Mouse (Mus musculus): ENCODE measurements around the gene Olfr481. TPM values are rescaled to one million over a fixed set of nuclear protein-coding genes. Genes with fewer than 3 reads are reported as not detected.

Gene Olfr481
- total RNA-seq (2014; fragmentation: Nextera tagmentation) (not detected in 2 replicates), total RNA-seq (2017) (not detected in 2 replicates)

- ATAC-seq (replicated peaks; ENCODE audit: poor library complexity, severe bottlenecking) = no peak
Observed at GRCm38 (mm10) chr7:108079555-108079954, at the start of gene Olfr481. Gene Olfr481 (plus strand): TSS chr7:108079855.

DNA sequence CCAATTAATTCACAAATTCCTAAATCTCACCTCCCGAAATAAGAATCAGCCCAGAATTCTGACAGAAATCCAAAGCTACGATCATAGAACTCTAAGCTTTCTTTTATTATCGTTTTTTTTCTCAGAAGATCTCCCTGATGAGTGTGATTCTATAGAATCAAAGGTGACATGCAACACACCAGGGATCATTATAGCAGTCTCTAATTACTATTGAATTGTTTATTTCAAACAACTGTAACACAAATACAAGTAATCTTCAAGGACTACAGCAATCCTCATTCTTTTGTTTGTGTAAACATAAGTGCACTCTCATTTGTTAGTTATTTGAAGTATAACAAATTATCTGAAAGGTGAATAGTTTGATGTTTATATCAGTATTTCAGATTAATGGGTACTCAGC, 45.8 kb upstream of the Olfr481 start, which contains the start of gene Olfr478:
TSS of gene Olfr478 (minus strand) at position 101 of the 400 bp plus-strand sequence.
- no peak for ATAC-seq (replicated peaks; ENCODE audit: poor library complexity, severe bottlenecking)

DNA sequence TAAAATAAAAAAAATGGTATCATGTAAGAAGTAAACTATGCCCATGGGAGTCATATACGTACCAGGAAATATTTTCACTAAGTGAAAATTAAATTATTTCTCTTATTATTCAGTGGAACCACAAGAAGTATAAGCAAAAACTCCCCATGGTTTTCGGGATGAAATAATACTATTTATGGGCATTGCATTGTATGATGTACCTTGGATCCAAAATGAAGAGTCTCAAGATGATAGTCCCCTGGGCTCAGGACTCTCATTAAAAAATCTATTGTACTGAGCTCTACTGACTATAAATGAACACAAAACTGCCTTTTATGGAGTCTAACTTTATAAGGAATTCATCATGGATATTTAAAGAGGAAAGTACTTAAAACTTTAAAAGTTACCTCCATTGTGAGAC, 29.3 kb upstream of the Olfr481 start, which contains the start of gene Olfr479:
TSS of gene Olfr479 (plus strand) at position 301 of the 400 bp plus-strand sequence.
- ATAC-seq (replicated peaks; ENCODE audit: poor library complexity, severe bottlenecking) = no peak

- no peak for ATAC-seq (replicated peaks; ENCODE audit: poor library complexity, severe bottlenecking)
Observed at GRCm38 (mm10) chr7:108067246-108067645, 12.4 kb upstream of the Olfr481 start, which contains the start of gene Olfr480. Gene Olfr480 (minus strand): TSS chr7:108067346.

GRCm38 (mm10) chr7:108097486-108097885, 17.8 kb downstream of the Olfr481 start, which contains the start of gene Olfr482:
Gene Olfr482 (minus strand): TSS chr7:108097586.
- no peak for ATAC-seq (replicated peaks; ENCODE audit: poor library complexity, severe bottlenecking)

DNA sequence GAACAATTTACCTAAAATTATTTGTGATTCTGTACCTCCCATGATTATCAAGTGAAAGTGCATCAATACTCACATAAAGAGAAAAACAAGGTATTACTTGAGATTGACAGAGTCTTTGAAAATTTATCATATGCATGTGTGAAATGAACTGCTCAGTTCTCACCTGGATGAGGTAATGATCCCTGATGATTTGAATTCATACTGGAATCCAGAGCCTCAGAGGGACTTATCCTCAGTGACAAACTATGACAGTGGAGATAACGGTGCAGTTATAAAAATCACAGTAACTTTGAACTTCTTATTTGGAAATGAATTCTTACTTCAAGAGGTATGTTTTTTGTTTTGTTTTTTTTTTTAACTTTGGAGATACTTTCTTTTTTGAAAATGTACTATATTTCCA, 20.9 kb downstream of the Olfr481 start, which contains the start of gene Olfr483:
TSS of gene Olfr483 (plus strand) at position 301 of the 400 bp plus-strand sequence.
- no peak for ATAC-seq (replicated peaks; ENCODE audit: poor library complexity, severe bottlenecking)

GRCm38 (mm10) chr7:108120681-108121080, 41.0 kb downstream of the Olfr481 start:
- no peak for ATAC-seq (replicated peaks; ENCODE audit: poor library complexity, severe bottlenecking)

GRCm38 (mm10) chr7:108121416-108121815, 41.8 kb downstream of the Olfr481 start:
- no peak for ATAC-seq (replicated peaks; ENCODE audit: poor library complexity, severe bottlenecking)

- ATAC-seq (replicated peaks; ENCODE audit: poor library complexity, severe bottlenecking) = no peak
Observed at GRCm38 (mm10) chr7:108127349-108127748, 47.7 kb downstream of the Olfr481 start, which contains the start of gene Olfr484. Gene Olfr484 (minus strand): TSS chr7:108127449.

Other genes with a start within 250 kb of the Olfr481 start
- gene Olfr470, start 232.4 kb upstream of the Olfr481 start, total RNA-seq (2014; fragmentation: Nextera tagmentation) = not detected in 2 replicates
- not detected in 2 replicates for gene Olfr470, start 232.4 kb upstream of the Olfr481 start, total RNA-seq (2017)
- not detected in 2 replicates for gene Olfr472, start 182.0 kb upstream of the Olfr481 start, total RNA-seq (2014; fragmentation: Nextera tagmentation)
- 0.05 TPM in 1 of 2 replicates, not detected in the other for gene Olfr472, start 182.0 kb upstream of the Olfr481 start, total RNA-seq (2017)
- gene Olfr473, start 149.4 kb upstream of the Olfr481 start, total RNA-seq (2014; fragmentation: Nextera tagmentation) = not detected in 2 replicates
- not detected in 2 replicates for gene Olfr473, start 149.4 kb upstream of the Olfr481 start, total RNA-seq (2017)
- gene Olfr474, start 125.2 kb upstream of the Olfr481 start, total RNA-seq (2014; fragmentation: Nextera tagmentation) = not detected in 2 replicates
- gene Olfr474, start 125.2 kb upstream of the Olfr481 start, total RNA-seq (2017) = not detected in 2 replicates
- gene Olfr476, start 115.1 kb upstream of the Olfr481 start, total RNA-seq (2014; fragmentation: Nextera tagmentation) = not detected in 2 replicates
- not detected in 2 replicates for gene Olfr476, start 115.1 kb upstream of the Olfr481 start, total RNA-seq (2017)
- gene Olfr477, start 93.2 kb upstream of the Olfr481 start, total RNA-seq (2014; fragmentation: Nextera tagmentation) = not detected in 2 replicates
- not detected in 2 replicates for gene Olfr477, start 93.2 kb upstream of the Olfr481 start, total RNA-seq (2017)
- not detected in 2 replicates for gene Olfr478, start 45.9 kb upstream of the Olfr481 start, total RNA-seq (2014; fragmentation: Nextera tagmentation)
- gene Olfr478, start 45.9 kb upstream of the Olfr481 start, total RNA-seq (2017) = not detected in 2 replicates
- not detected in 2 replicates for gene Olfr479, start 29.2 kb upstream of the Olfr481 start, total RNA-seq (2014; fragmentation: Nextera tagmentation)
- not detected in 2 replicates for gene Olfr479, start 29.2 kb upstream of the Olfr481 start, total RNA-seq (2017)
- gene Olfr480, start 12.5 kb upstream of the Olfr481 start, total RNA-seq (2014; fragmentation: Nextera tagmentation) = not detected in 2 replicates
- not detected in 2 replicates for gene Olfr480, start 12.5 kb upstream of the Olfr481 start, total RNA-seq (2017)
- not detected in 2 replicates for gene Olfr482, start 17.7 kb downstream of the Olfr481 start, total RNA-seq (2014; fragmentation: Nextera tagmentation)
- gene Olfr482, start 17.7 kb downstream of the Olfr481 start, total RNA-seq (2017) = 0.10 TPM in 1 of 2 replicates, not detected in the other
- not detected in 2 replicates for gene Olfr483, start 21.0 kb downstream of the Olfr481 start, total RNA-seq (2014; fragmentation: Nextera tagmentation)
- not detected in 2 replicates for gene Olfr483, start 21.0 kb downstream of the Olfr481 start, total RNA-seq (2017)
- not detected in 2 replicates for gene Olfr484, start 47.6 kb downstream of the Olfr481 start, total RNA-seq (2014; fragmentation: Nextera tagmentation)
- not detected in 2 replicates for gene Olfr484, start 47.6 kb downstream of the Olfr481 start, total RNA-seq (2017)
- gene Olfr485, start 80.0 kb downstream of the Olfr481 start, total RNA-seq (2014; fragmentation: Nextera tagmentation) = not detected in 2 replicates
- gene Olfr485, start 80.0 kb downstream of the Olfr481 start, total RNA-seq (2017) = not detected in 2 replicates
- not detected in 2 replicates for gene Olfr486, start 92.9 kb downstream of the Olfr481 start, total RNA-seq (2014; fragmentation: Nextera tagmentation)
- gene Olfr486, start 92.9 kb downstream of the Olfr481 start, total RNA-seq (2017) = not detected in 2 replicates
- not detected in 2 replicates for gene Olfr487, start 134.8 kb downstream of the Olfr481 start, total RNA-seq (2014; fragmentation: Nextera tagmentation)
- gene Olfr487, start 134.8 kb downstream of the Olfr481 start, total RNA-seq (2017) = not detected in 2 replicates
- gene Olfr488, start 178.5 kb downstream of the Olfr481 start, total RNA-seq (2014; fragmentation: Nextera tagmentation) = not detected in 2 replicates
- not detected in 2 replicates for gene Olfr488, start 178.5 kb downstream of the Olfr481 start, total RNA-seq (2017)
- gene Olfr490, start 209.1 kb downstream of the Olfr481 start, total RNA-seq (2014; fragmentation: Nextera tagmentation) = not detected in 2 replicates
- not detected in 2 replicates for gene Olfr490, start 209.1 kb downstream of the Olfr481 start, total RNA-seq (2017)
- gene Olfr491, start 233.6 kb downstream of the Olfr481 start, total RNA-seq (2014; fragmentation: Nextera tagmentation) = not detected in 2 replicates
- not detected in 2 replicates for gene Olfr491, start 233.6 kb downstream of the Olfr481 start, total RNA-seq (2017)
- gene Olfr492, start 243.8 kb downstream of the Olfr481 start, total RNA-seq (2014; fragmentation: Nextera tagmentation) = not detected in 2 replicates
- gene Olfr492, start 243.8 kb downstream of the Olfr481 start, total RNA-seq (2017) = not detected in 2 replicates